9 mouse cellular contexts compared by ENCODE assay signal in the genomic region with DNA sequence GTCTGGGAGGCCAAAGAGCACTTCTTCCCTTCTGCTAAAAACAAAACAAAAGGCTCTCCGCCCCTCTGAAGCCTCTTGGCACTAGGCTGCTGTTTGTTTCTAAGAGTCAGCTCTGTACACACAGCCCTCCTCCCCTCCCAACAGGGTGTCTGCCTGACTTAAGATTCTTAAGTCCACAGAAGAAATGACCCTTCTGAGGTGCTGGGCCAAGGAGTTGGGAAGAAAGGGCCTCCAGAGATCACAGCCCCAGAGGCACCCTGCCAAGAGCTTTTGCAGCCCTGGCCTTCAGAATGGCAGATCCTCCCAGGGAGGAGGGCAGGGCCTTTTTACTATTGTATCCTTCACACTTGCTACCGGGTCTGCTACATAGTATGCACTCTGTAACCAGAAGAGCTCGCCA. TPM values are rescaled to one million over a fixed set of nuclear protein-coding genes. Genes with fewer than 3 reads are reported as not detected.
DNase-seq lines count a peak whose midpoint lies in the region; ATAC-seq and TF ChIP-seq lines count a peak whose summit lies in the region.
"Had no signal": no experiment of that assay in that cellular context is flagged by ENCODE, and none has a peak within 500 bp of the region (broad histone marks: within the 10 kb centered on the region; RNA-seq: fewer than 3 reads in every experiment).

No protein-coding gene starts in this region.

- peaks cover 21% of the 10 kb centered on the region for H3K4me1 ChIP-seq in kidney, embryonic 16.5 days (ENCODE audit: insufficient read depth, low read length)
- H3K4me1 ChIP-seq in kidney, embryonic 15.5 days = peaks cover 25% of the 10 kb centered on the region

- H3K4me2 ChIP-seq in kidney, embryonic 16.5 days (replicated peaks; ENCODE audit: low read depth, low read length) = no peak overlapping the region
- no peak overlapping the region for H3K4me2 ChIP-seq in kidney, embryonic 15.5 days
- H3K4me2 ChIP-seq: hindbrain, embryonic 15.5 days had no signal

- DNase-seq in kidney, adult 18-20 months = peak; percentile 12
- peak; percentile 56 for DNase-seq in brain, embryonic 14.5 days (ENCODE audit: low read depth)
- peak; percentile 51 for DNase-seq in ovary, postnatal 14 days (ENCODE audit: low spot score)
- DNase-seq in embryo, embryonic 10 days (ENCODE audit: low spot score) = no peak
- DNase-seq in layer of hippocampus, adult 8-10 months (ENCODE audit: low spot score in 2 of 2) = no peak
- DNase-seq: cerebellum, adult 11 months had no signal

- no peaks in the 10 kb centered on the region for H3K27me3 ChIP-seq in kidney, embryonic 16.5 days (ENCODE audit: insufficient read depth, low read length)
- peaks cover 7% of the 10 kb centered on the region; the same call in 1 of the 2 replicates for H3K27me3 ChIP-seq in kidney, embryonic 15.5 days
- H3K27me3 ChIP-seq: hindbrain, embryonic 15.5 days had no signal

- H3K9ac ChIP-seq in kidney, embryonic 16.5 days (replicated peaks; ENCODE audit: low read length) = no peak overlapping the region
- H3K9ac ChIP-seq in kidney, embryonic 15.5 days = no peak overlapping the region
- H3K9ac ChIP-seq: hindbrain, embryonic 15.5 days had no signal

- no peak for TF ChIP-seq POLR2A in brain, embryonic 14.5 days (IDR thresholded peaks at IDR 0.05; ENCODE audit: borderline replicate concordance, extremely low read depth, insufficient read depth, insufficient read length, poor library complexity, severe bottlenecking)

- ATAC-seq in kidney, embryonic 16.5 days (ENCODE audit: low FRiP score, low TSS enrichment) = no peak
- ATAC-seq in kidney, embryonic 15.5 days (replicated peaks; ENCODE audit: low FRiP score) = no peak

- H3K27ac ChIP-seq in kidney, embryonic 16.5 days (ENCODE audit: low read length) = no peak overlapping the region
- 0 out of 2 replicates have a peak overlapping the region, but pooled peaks have one; percentile 6 for H3K27ac ChIP-seq in kidney, embryonic 15.5 days
- H3K27ac ChIP-seq: hindbrain, embryonic 15.5 days had no signal

- no peak for TF ChIP-seq CTCF in brain, embryonic 14.5 days (IDR thresholded peaks at IDR 0.05; ENCODE audit: borderline replicate concordance, extremely low read depth, insufficient read depth, insufficient read length)

- no peaks in the 10 kb centered on the region for H3K36me3 ChIP-seq in kidney, embryonic 16.5 days (ENCODE audit: insufficient read depth, low read length)
- no peaks in the 10 kb centered on the region for H3K36me3 ChIP-seq in kidney, embryonic 15.5 days
- H3K36me3 ChIP-seq: hindbrain, embryonic 15.5 days had no signal

- 48% methylated on average over 3 of the region's 3 CpGs for WGBS in kidney, embryonic 16.5 days
- 46% methylated on average over 3 of the region's 3 CpGs for WGBS in kidney, embryonic 15.5 days

- H3K4me3 ChIP-seq in kidney, embryonic 16.5 days (ENCODE audit: low read length) = no peak overlapping the region
- H3K4me3 ChIP-seq in kidney, embryonic 15.5 days (replicated peaks) = no peak overlapping the region
- H3K4me3 ChIP-seq: hindbrain, embryonic 15.5 days had no signal

- H3K9me3 ChIP-seq in kidney, embryonic 16.5 days (ENCODE audit: low read length) = no peaks in the 10 kb centered on the region
- H3K9me3 ChIP-seq in kidney, embryonic 15.5 days (replicated peaks) = no peaks in the 10 kb centered on the region
- H3K9me3 ChIP-seq: hindbrain, embryonic 15.5 days had no signal

RNA-seq across cellular contexts. Expression of a gene that starts 33.6 kb away (rescaled TPM):
- 21.6 and 25.6 TPM in 2 replicates for polyA plus RNA-seq in kidney, embryonic 16.5 days (2015; fragmentation: Nextera tagmentation; extraction: Ambion mirVana)
- polyA plus RNA-seq in brain, embryonic 14.5 days (2012; rRNA removed) = 23.6 and 30.4 TPM in 2 replicates
- polyA plus RNA-seq in kidney, embryonic 15.5 days (2015; fragmentation: Nextera tagmentation; extraction: Ambion mirVana) = 14.1 and 15.5 TPM in 2 replicates
- 10 to 100 TPM; 47.6 to 58.3 (median 51.8) TPM for total RNA-seq in layer of hippocampus, adult 8-10 months (2022)

Comparison
In these comparisons a context has a peak if more than half of its experiments do, and no peak if none do; other contexts are left out.
1. DNase-seq: peak in kidney, adult 18-20 months (single experiment), brain, embryonic 14.5 days (single experiment) and ovary, postnatal 14 days (single experiment); none in embryo, embryonic 10 days (single experiment) and layer of hippocampus, adult 8-10 months (0 of 2).